Mouse (Mus musculus) gastrocnemius, postnatal 10 days (tissue): ENCODE measurements at regions not wholly inside any gene's neighbourhood (a gene's known extent, or its start where the extent isn't known, plus 50 kb on each side); places are given as distances from the start of the nearest gene placed in this dataset.

Experiments
- DNase-seq: peaks from one replicate; pipeline ENCODE4 v3.0.0; 2021; ENCODE audit warnings: mixed read lengths

GRCm38 (mm10) chr1:144316251-144316650 is 67.2 kb upstream of the Rgs1 start:
- DNase-seq = no peak

- DNase-seq = no peak
Measured at GRCm38 (mm10) chr1:144314382-144314781, 65.3 kb upstream of the Rgs1 start.

GRCm38 (mm10) chr1:144313318-144313717 is 64.3 kb upstream of the Rgs1 start:
- DNase-seq = no peak

GRCm38 (mm10) chr1:144309901-144310300 is 60.9 kb upstream of the Rgs1 start:
- DNase-seq = no peak

- no peak for DNase-seq
Measured at GRCm38 (mm10) chr1:144308313-144308712, 59.3 kb upstream of the Rgs1 start.

- DNase-seq = no peak
Measured at GRCm38 (mm10) chr1:144307854-144308285, 58.8 kb upstream of the Rgs1 start.

GRCm38 (mm10) chr1:144307017-144307853 is 58.2 kb upstream of the Rgs1 start:
- DNase-seq = no peak

- peak; percentile 36 for DNase-seq
Measured at GRCm38 (mm10) chr1:144306284-144306683, 57.2 kb upstream of the Rgs1 start.

GRCm38 (mm10) chr1:144300670-144301069 is 51.6 kb upstream of the Rgs1 start:
- no peak for DNase-seq
